Mouse (Mus musculus) olfactory bulb, adult 2 months (tissue): ENCODE results near the gene Tcf15. TPM values are rescaled to one million over a fixed set of nuclear protein-coding genes. Genes with fewer than 3 reads are reported as not detected.

Source experiments
- H3K27ac ChIP-seq: fragments of 200-500 bp; 2 replicates; pipeline ENCODE4 v1.5.1; 2012; ENCODE audit warnings: low read depth, low read length; ENCODE audit not compliant: insufficient read depth
- H3K4me1 ChIP-seq: fragments of 200-500 bp; 2 replicates; pipeline ENCODE4 v1.6.1; 2012; ENCODE audit warnings: low read length; ENCODE audit not compliant: control insufficient read depth, insufficient read depth
- H3K4me3 ChIP-seq: fragments of 200-500 bp; 2 replicates; pipeline ENCODE4 v1.5.1; 2012; ENCODE audit warnings: mild to moderate bottlenecking, low read depth, low read length, moderate library complexity; ENCODE audit not compliant: insufficient read depth
- CTCF ChIP-seq: fragments of 200-500 bp; IDR thresholded peaks from 2 replicates; pipeline ENCODE4 v1.5.1; 2012; ENCODE audit warnings: low read depth, mild to moderate bottlenecking, low read length, moderate library complexity; ENCODE audit not compliant: insufficient read depth
- POLR2A ChIP-seq: fragments of 200-500 bp; IDR thresholded peaks from 2 replicates; pipeline ENCODE4 v1.6.1; 2012; ENCODE audit warnings: mild to moderate bottlenecking, low read depth, low read length, moderate library complexity; ENCODE audit not compliant: insufficient read depth
- WGBS: fragments of 180-500 bp; shearing (Covaris S2); methylation state at CpG from one replicate; pipeline ENCODE4 v1.1.7; 2018; 5-methylcytosine and 5-hydroxymethylcytosine counted together
- polyA plus RNA-seq: library from polyadenylated mRNA; stranded (reverse); fragments of >200 nt; gene quantifications from 2 replicates; pipeline ENCODE4 v1.2.4, GENCODE M21; 2012; ENCODE audit warnings: low replicate concordance; ENCODE audit not compliant: missing spikeins, insufficient read depth, insufficient read length

The Tcf15 gene
- polyA plus RNA-seq, 1 experiment: not detected

DNA sequence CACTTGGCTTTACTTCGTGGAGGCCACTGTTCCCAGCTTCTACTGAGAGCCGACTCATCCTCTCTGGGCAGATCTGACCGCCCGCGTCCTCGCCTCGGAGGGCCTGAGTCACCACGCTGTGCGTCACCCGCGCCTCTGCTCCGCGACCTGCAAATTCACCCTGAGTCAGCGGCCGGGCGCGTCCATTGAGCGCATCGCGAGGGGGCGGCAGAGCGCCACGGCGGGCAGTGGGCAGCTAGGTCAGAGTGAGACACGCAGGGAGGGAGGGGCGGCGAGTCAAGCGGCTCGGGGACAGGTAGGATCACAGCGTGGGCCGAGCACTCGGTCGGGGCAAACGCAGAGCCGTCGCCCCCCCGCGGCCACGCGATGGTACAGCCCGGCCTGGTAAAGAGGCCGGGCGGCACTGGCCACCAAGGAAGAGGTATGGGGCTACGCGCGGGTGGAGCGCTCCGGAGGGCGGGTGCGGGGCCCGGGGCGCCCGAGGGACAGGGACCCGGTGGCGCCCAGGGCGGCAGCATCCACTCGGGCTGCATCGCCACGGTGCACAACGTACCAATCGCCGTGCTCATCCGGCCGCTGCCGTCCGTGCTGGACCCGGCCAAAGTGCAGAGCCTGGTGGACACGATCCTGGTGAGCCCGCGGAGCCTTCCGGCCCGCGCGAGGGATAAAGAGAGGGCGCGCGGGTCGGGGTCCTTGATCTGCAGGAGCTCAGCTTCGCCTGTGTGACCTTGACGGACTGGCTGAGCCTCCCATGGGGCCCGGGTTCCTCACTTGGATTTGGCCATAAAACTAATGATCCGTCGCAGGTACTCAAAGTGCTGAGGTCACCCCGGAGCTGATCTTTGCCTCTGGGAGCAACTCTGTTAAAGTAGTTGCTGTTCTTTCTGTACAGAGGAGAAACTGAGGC, 37.8 kb upstream of the Tcf15 start, which contains the start of gene Srxn1:
TSS of gene Srxn1 (plus strand) at position 199 of the 907 bp plus-strand sequence.
- WGBS: 2% methylated on average over 84 of the region's 84 CpGs
- Histone ChIP-seq H3K4me3 (peak within 1 kb of the TSS; percentile 58), H3K27ac (peak within 1 kb of the TSS; percentile 90), H3K4me1 (peaks cover 30% of the 10 kb centered on the region)
- TF ChIP-seq POLR2A (peak; percentile 56; the same call in 1 of the 2 replicates), CTCF (peak; percentile 26; the same call in 1 of the 2 replicates)

DNA sequence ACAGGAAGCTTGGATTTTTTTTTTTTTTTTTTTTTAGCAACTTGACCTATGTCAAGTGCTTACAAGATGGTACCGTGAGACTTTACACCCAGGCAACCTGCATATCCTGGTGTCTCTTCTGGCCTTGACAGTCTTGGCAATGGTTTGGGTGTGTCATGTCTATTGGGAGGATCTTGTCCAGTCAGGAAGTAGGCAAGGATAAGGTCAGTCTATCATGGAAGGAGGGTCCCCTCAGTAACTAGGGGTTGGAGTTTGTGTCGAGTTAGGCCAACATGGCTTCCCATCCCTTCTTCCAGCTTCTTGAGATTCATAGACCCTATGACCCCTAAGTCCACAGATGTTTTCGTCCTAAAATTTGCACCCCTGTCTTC, 37.2 kb upstream of the Tcf15 start:
- Histone ChIP-seq H3K27ac (peak overlapping the region; percentile 90; the same call in 1 of the 2 replicates), H3K4me3 (peak overlapping the region; percentile 58), H3K4me1 (peaks cover 30% of the 10 kb centered on the region)
- no peak for TF ChIP-seq POLR2A
- TF ChIP-seq CTCF: no peak
- WGBS: 73% methylated on average over 3 of the region's 3 CpGs

DNA sequence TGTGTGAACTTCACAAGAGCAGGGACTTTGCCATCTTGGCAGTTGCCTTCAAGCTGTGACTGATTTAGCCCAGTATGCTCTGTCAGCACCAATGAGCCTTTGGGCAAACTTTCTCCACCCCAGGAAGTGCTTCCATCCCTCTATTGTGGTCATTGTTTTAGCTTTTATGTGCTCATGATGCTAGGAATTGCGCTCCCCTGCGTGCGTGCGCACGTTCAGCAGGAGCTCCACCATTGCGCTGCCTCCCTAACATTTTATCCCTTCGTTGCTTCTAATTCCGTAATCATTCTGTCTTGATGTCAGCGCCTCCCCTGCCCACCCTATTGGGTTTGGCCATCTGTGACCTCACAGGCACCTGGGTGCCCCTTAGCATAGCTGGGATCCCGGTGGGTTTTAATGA, 36.8 kb upstream of the Tcf15 start:
- H3K4me1 ChIP-seq: peaks cover 30% of the 10 kb centered on the region
- TF ChIP-seq CTCF: no peak
- no peak for TF ChIP-seq POLR2A
- H3K27ac ChIP-seq: no peak overlapping the region
- 0 out of 2 replicates have a peak overlapping the region, but pooled peaks have one; percentile 58 for H3K4me3 ChIP-seq
- 93% methylated on average over 10 of the region's 10 CpGs for WGBS

DNA sequence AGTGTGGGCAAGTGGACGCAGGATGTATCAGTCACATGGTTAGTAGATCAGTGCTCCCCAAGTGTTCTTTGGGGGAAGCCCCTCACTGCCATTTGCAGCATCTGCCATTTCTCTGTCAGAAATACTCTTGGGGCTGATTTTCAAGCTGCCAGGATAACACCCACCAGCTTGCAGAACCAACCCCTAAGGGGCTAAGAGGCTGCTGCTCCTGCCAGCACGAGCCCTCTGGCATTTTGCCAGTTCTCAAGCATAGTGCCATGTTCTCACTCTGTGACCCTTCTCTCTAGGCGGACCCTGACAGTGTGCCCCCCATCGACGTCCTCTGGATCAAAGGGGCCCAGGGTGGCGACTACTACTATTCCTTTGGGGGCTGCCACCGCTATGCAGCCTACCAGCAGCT, 34.7 kb upstream of the Tcf15 start:
- 48% methylated on average over 7 of the region's 7 CpGs for WGBS
- Histone ChIP-seq H3K27ac (no peak overlapping the region), H3K4me1 (peaks cover 25% of the 10 kb centered on the region), H3K4me3 (no peak overlapping the region)
- no peak for TF ChIP-seq POLR2A
- TF ChIP-seq CTCF: no peak

DNA sequence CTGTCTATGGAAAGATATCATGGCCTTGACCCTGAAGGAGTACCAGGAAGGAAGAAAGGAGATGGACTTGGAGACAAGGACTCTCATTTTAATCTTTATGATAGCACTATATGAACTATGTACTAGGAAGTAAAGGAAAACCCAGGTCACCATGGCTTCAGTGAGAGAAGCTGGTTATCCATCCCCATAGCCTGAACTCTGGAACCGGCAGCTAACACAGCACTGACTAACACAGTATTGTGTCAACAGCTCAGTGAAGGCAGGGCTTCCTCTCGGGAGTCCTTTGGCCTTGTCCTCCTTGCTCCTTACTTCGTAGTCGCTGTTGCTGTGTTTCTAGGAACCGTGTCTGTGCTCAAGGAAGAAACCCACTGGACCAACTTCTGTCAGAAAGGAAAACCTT, 34.0 kb upstream of the Tcf15 start:
- Histone ChIP-seq H3K27ac (no peak overlapping the region), H3K4me1 (peaks cover 30% of the 10 kb centered on the region), H3K4me3 (no peak overlapping the region)
- TF ChIP-seq POLR2A (no peak), CTCF (no peak)
- WGBS: 83% methylated on average over 5 of the region's 5 CpGs

DNA sequence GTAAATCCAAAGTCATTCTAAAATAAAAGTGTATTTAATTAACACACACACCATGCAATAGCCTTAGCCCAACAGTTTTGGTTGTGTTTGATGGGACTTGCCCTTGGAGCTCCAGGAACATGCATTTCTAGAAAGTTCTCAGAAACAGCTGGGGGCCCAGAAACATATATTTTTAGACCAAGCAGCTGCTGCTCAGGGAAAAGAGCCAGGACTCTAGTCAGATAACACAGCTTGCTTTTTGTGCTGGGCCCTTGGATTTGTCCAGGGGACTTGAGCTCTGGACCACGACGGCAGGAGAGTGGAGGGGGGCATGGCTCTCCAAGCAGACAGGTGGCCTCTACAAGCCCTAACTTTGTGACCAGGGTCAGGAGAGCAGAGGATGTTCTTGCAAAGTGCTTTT, 32.0 kb upstream of the Tcf15 start:
- WGBS: 35% methylated on average over 2 of the region's 2 CpGs
- Histone ChIP-seq H3K4me3 (no peak overlapping the region), H3K4me1 (peaks cover 32% of the 10 kb centered on the region), H3K27ac (no peak overlapping the region)
- TF ChIP-seq POLR2A (no peak), CTCF (no peak)

DNA sequence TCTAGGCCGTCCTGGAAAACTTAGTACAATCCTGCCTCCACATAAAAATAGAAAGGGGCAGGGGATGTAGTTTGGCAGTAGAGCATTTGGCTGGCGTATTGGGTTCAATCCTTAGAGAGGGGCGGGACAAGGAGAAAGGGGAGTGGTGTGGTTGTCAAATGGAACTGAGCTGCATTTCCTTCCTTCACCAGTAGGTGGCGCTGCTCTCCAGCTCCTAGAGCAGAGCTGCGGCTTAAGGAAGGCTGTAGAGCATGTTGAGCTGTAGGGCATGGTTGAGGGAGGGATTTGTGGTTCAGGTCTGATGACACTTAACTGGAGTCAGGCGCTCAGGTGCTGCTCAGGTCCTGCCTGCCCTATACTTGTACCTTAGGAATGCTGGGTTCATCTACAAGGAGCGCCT, 31.4 kb upstream of the Tcf15 start:
- H3K27ac ChIP-seq: no peak overlapping the region

DNA sequence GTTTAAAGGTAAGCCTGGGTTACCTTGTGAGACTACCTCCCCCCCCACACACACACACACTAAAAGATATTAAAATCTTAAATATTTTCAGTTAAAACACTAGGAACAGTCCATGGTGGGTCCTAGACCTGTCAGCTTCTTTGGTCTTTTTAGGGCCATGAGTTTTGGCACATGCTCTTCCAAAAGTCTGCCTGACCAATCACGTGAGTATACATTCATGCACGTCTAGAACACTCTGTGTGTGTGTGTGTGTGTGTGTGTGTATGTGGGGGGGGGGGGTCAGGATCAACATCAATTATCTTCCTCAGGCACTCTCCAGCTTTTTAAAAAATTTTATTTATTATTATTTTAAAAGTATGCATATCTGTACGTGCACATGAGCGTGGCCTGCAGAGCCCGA, 30.9 kb upstream of the Tcf15 start:
- WGBS: 92% methylated on average over 5 of the region's 5 CpGs
- H3K4me3 ChIP-seq: no peak overlapping the region
- TF ChIP-seq POLR2A (no peak), CTCF (no peak)
- no peak overlapping the region for H3K27ac ChIP-seq
- peaks cover 28% of the 10 kb centered on the region for H3K4me1 ChIP-seq

More for the DNA sequence above, 31.4 kb upstream of the Tcf15 start:
- peaks cover 28% of the 10 kb centered on the region for H3K4me1 ChIP-seq
- WGBS: 8% methylated on average over 7 of the region's 7 CpGs
- no peak overlapping the region for H3K4me3 ChIP-seq
- no peak for TF ChIP-seq POLR2A
- TF ChIP-seq CTCF: peak; percentile 85

DNA sequence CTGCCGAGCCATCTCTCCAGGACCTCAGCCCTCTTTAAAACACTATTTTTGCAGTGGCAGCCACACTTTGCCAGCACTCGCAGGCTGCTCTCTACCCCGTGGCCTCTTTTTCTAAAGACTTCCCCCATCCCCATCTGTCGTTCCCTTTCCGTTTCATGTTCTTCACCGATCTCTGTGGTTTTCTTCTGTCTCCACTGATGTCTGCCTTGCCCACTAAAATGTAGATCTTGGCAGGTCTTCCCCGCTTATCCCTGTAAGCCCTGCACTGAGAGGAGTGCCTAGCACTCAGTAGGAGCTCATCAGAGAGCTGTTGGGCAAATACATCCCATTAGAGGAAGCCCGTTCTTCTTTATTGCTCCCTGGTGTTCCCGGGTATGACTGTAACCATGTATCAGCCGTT, 30.4 kb upstream of the Tcf15 start:
- no peak for TF ChIP-seq CTCF
- TF ChIP-seq POLR2A: no peak
- Histone ChIP-seq H3K27ac (no peak overlapping the region), H3K4me3 (no peak overlapping the region), H3K4me1 (peaks cover 25% of the 10 kb centered on the region)
- WGBS: 60% methylated on average over 10 of the region's 10 CpGs
